Mouse (Mus musculus): Measurements from ENCODE around the gene Gabrr3. TPM values are rescaled to one million over a fixed set of nuclear protein-coding genes. Genes with fewer than 3 reads are reported as not detected.
A peak's percentile ranks its signal among the peaks of the same experiment; 100 is the strongest.

Gabrr3 gene
- not detected in 2 replicates for polyA plus RNA-seq (2015; fragmentation: Nextera tagmentation; extraction: Ambion mirVana)

DNA sequence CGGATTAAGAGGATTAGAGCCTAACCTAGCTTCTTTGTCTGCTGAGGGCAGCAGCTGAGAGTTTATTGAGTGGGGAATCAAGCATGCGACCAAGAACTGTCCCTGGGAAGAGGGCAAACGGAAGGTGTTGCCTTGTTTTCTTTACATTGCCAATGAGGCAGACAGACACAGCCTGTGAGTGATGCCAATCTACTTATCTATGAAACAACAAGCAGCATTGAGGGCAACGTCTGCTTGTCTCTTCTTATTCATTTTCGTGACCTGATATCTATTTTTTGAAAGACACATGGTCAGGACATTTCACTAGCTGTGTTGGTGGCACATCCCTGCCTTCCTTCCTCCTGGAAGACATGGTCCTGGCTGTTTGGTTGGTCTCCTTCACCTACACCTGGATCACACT is at the start of gene Gabrr3:
TSS of gene Gabrr3 (plus strand) at position 301 of the 400 bp plus-strand sequence.
- Histone ChIP-seq H3K4me3 (replicated peaks; ENCODE audit: low read length) (no peak within 1 kb of the TSS), H3K27ac (ENCODE audit: low read length) (no peak within 1 kb of the TSS), H3K27me3 (replicated peaks; ENCODE audit: control insufficient read depth, insufficient read depth, low read length) (no peaks in the 10 kb centered on the region), H3K9me3 (ENCODE audit: control insufficient read depth, low read length) (no peaks in the 10 kb centered on the region), H3K4me2 (ENCODE audit: low read length) (no peak within 1 kb of the TSS), H3K4me1 (replicated peaks; ENCODE audit: control insufficient read depth, insufficient read depth, low read length) (no peaks in the 10 kb centered on the region), H3K36me3 (ENCODE audit: control insufficient read depth, insufficient read depth) (no peaks in the 10 kb centered on the region), H3K9ac (replicated peaks; ENCODE audit: low read depth, low read length) (no peak within 1 kb of the TSS)
- 40% methylated on average over 5 of the region's 5 CpGs for WGBS
- no peak for ATAC-seq

DNA sequence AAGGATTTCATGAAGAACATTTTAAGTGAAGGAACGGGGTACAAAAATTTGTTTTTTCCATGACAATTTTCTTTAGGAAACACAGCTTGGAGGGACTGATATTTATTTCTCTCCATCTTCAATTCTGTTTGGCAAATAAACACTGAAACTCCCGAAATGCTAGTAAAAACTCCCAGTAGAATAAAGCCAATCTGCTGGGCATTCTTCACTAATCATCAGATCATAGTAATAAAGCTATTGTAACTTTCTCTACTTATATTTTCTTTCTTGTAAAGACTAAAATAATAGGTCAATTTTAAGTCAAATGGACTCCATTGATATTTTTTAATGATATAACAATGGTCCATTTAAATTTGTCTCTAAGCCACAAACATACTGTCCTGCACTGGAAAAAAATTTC is 43.2 kb upstream of the Gabrr3 start, which contains the start of gene Olfr209:
TSS of gene Olfr209 (minus strand) at position 101 of the 400 bp plus-strand sequence.
- no peaks in the 10 kb centered on the region for H3K4me1 ChIP-seq (replicated peaks; ENCODE audit: control insufficient read depth, insufficient read depth, low read length)
- WGBS, result 93% methylated on average over 2 of the region's 2 CpGs
- no peaks in the 10 kb centered on the region for H3K36me3 ChIP-seq (ENCODE audit: control insufficient read depth, insufficient read depth)
- no peak within 1 kb of the TSS for H3K4me3 ChIP-seq (replicated peaks; ENCODE audit: low read length)
- ATAC-seq, result no peak
- no peak within 1 kb of the TSS for H3K9ac ChIP-seq (replicated peaks; ENCODE audit: low read depth, low read length)
- no peak within 1 kb of the TSS for H3K27ac ChIP-seq (ENCODE audit: low read length)
- no peak within 1 kb of the TSS for H3K4me2 ChIP-seq (ENCODE audit: low read length)
- no peaks in the 10 kb centered on the region for H3K27me3 ChIP-seq (replicated peaks; ENCODE audit: control insufficient read depth, insufficient read depth, low read length)
- H3K9me3 ChIP-seq (ENCODE audit: control insufficient read depth, low read length), result no peaks in the 10 kb centered on the region

DNA sequence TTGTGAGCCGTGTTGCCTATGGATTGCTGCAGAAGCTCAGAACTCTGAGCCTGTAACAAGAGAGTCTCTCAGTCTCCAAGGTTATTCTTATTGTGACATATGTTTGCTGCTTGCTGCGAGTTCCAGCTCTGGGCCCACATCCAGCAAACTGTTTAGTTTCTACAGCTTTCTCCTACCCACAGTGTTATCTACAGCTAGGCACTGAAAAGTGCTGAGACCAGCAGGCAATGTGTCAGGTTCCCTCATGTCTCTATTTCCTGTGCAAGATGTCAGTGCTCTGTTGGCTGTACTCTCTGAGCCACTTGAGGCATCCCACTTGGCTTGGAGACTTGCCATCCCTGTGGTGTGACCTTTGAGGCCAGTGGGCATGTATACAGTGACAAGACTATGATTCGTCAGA is 13.8 kb upstream of the Gabrr3 start:
- no peaks in the 10 kb centered on the region for H3K9me3 ChIP-seq (ENCODE audit: control insufficient read depth, low read length)
- H3K27me3 ChIP-seq (replicated peaks; ENCODE audit: control insufficient read depth, insufficient read depth, low read length), result no peaks in the 10 kb centered on the region
- no peak overlapping the region for H3K27ac ChIP-seq (ENCODE audit: low read length)
- WGBS, result 69% methylated on average over 3 of the region's 3 CpGs
- ATAC-seq, result peak; percentile 74
- H3K36me3 ChIP-seq (ENCODE audit: control insufficient read depth, insufficient read depth), result no peaks in the 10 kb centered on the region
- H3K4me1 ChIP-seq (replicated peaks; ENCODE audit: control insufficient read depth, insufficient read depth, low read length), result no peaks in the 10 kb centered on the region
- H3K4me3 ChIP-seq (replicated peaks; ENCODE audit: low read length), result no peak overlapping the region
- no peak overlapping the region for H3K4me2 ChIP-seq (ENCODE audit: low read length)
- no peak overlapping the region for H3K9ac ChIP-seq (replicated peaks; ENCODE audit: low read depth, low read length)

DNA sequence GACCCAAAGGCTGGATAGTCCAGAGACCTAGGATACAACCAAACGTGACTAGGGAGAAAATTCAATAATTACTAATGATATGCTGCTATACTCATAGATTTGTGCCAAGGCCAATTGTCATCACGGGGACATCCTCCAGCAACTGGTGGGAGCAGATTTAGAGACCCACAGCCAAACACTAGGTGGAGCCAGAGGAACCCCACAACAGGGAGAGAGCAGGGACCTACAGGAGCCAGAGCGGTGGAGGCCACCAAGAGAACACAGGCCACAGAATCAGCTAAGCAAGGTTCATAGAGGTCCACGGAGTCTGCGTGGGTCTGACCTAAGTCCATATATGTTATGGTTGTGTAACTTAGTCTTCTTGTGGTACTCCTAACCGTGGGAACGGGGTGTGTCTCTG is 6.0 kb upstream of the Gabrr3 start:
- no peak overlapping the region for H3K9ac ChIP-seq (replicated peaks; ENCODE audit: low read depth, low read length)
- H3K9me3 ChIP-seq (ENCODE audit: control insufficient read depth, low read length), result no peaks in the 10 kb centered on the region
- no peak overlapping the region for H3K4me2 ChIP-seq (ENCODE audit: low read length)
- 73% methylated on average over 7 of the region's 7 CpGs for WGBS
- H3K27me3 ChIP-seq (replicated peaks; ENCODE audit: control insufficient read depth, insufficient read depth, low read length), result no peaks in the 10 kb centered on the region
- no peaks in the 10 kb centered on the region for H3K4me1 ChIP-seq (replicated peaks; ENCODE audit: control insufficient read depth, insufficient read depth, low read length)
- no peak for ATAC-seq
- H3K27ac ChIP-seq (ENCODE audit: low read length), result no peak overlapping the region
- H3K36me3 ChIP-seq (ENCODE audit: control insufficient read depth, insufficient read depth), result no peaks in the 10 kb centered on the region
- H3K4me3 ChIP-seq (replicated peaks; ENCODE audit: low read length), result no peak overlapping the region

DNA sequence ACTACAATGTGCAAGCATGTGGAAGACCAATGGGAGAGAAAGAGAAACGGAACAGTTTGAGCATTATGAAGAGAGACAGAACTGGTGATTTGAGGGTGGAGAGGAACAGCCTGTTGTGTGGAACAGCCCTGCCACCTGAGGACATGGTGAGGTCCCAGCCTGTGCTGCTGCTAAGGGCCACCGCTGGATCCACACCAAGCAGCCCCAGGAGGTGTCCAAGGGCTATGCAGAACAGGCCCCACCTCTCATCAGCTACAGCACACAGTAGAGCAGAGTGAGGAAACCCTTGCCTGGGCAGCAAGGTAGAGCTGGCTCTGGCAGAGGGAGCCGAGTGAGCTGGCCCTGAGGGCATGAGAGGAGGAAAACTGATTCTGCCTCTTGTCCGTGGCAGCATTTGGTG is 5.1 kb upstream of the Gabrr3 start:
- Histone ChIP-seq H3K9ac (replicated peaks; ENCODE audit: low read depth, low read length) (no peak overlapping the region), H3K4me1 (replicated peaks; ENCODE audit: control insufficient read depth, insufficient read depth, low read length) (no peaks in the 10 kb centered on the region), H3K27ac (ENCODE audit: low read length) (no peak overlapping the region), H3K9me3 (ENCODE audit: control insufficient read depth, low read length) (no peaks in the 10 kb centered on the region), H3K4me2 (ENCODE audit: low read length) (no peak overlapping the region), H3K27me3 (replicated peaks; ENCODE audit: control insufficient read depth, insufficient read depth, low read length) (no peaks in the 10 kb centered on the region), H3K36me3 (ENCODE audit: control insufficient read depth, insufficient read depth) (no peaks in the 10 kb centered on the region), H3K4me3 (replicated peaks; ENCODE audit: low read length) (no peak overlapping the region)
- WGBS, result 79% methylated on average over 4 of the region's 4 CpGs
- ATAC-seq, result no peak

DNA sequence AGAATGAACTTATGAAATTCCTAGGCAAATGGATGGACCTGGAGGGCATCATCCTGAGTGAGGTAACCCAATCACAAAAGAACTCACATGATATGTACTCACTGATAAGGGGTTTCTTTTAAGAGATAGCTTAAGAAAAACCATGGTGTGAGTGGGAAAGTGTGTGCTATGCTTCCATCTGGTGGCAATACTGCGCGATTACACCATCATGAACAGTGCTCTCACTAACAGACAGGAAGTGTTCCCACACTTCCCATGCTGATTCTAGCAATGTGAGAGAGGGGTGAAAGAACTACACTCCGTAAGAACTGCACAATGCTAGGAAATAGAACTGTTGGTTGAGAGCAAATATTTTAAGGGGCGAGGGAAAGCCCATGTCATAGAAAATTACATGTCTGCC is 3.4 kb upstream of the Gabrr3 start:
- H3K4me1 ChIP-seq (replicated peaks; ENCODE audit: control insufficient read depth, insufficient read depth, low read length), result no peaks in the 10 kb centered on the region
- no peak overlapping the region for H3K4me3 ChIP-seq (replicated peaks; ENCODE audit: low read length)
- no peak overlapping the region for H3K9ac ChIP-seq (replicated peaks; ENCODE audit: low read depth, low read length)
- WGBS, result 13% methylated on average over 4 of the region's 4 CpGs
- H3K36me3 ChIP-seq (ENCODE audit: control insufficient read depth, insufficient read depth), result no peaks in the 10 kb centered on the region
- no peaks in the 10 kb centered on the region for H3K27me3 ChIP-seq (replicated peaks; ENCODE audit: control insufficient read depth, insufficient read depth, low read length)
- no peak overlapping the region for H3K27ac ChIP-seq (ENCODE audit: low read length)
- H3K4me2 ChIP-seq (ENCODE audit: low read length), result no peak overlapping the region
- peak; percentile 95 for ATAC-seq
- no peaks in the 10 kb centered on the region for H3K9me3 ChIP-seq (ENCODE audit: control insufficient read depth, low read length)

DNA sequence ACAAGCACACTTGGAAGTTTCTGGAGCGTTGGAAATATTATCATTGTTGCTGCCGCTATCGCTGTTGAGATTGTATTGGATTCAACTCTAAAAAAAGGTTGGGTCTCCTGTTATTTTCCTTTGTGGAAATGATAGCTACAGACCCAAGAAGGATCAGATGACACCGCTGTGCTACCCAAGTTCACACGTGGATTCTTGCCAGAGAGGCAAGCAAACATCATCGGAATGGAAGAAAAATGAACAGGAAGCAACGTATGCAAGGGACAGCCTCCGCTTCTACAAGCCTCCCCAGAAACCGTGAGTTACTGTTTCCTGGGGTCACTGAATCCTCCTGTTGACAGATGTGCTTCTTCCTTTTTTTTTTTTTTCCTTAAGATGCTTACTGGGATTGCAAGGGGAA is 2.3 kb upstream of the Gabrr3 start:
- Histone ChIP-seq H3K9me3 (ENCODE audit: control insufficient read depth, low read length) (no peaks in the 10 kb centered on the region), H3K27me3 (replicated peaks; ENCODE audit: control insufficient read depth, insufficient read depth, low read length) (no peaks in the 10 kb centered on the region), H3K36me3 (ENCODE audit: control insufficient read depth, insufficient read depth) (no peaks in the 10 kb centered on the region), H3K4me3 (replicated peaks; ENCODE audit: low read length) (no peak overlapping the region), H3K9ac (replicated peaks; ENCODE audit: low read depth, low read length) (no peak overlapping the region), H3K4me2 (ENCODE audit: low read length) (no peak overlapping the region), H3K27ac (ENCODE audit: low read length) (no peak overlapping the region), H3K4me1 (replicated peaks; ENCODE audit: control insufficient read depth, insufficient read depth, low read length) (no peaks in the 10 kb centered on the region)
- WGBS, result 85% methylated on average over 9 of the region's 9 CpGs
- ATAC-seq, result no peak

DNA sequence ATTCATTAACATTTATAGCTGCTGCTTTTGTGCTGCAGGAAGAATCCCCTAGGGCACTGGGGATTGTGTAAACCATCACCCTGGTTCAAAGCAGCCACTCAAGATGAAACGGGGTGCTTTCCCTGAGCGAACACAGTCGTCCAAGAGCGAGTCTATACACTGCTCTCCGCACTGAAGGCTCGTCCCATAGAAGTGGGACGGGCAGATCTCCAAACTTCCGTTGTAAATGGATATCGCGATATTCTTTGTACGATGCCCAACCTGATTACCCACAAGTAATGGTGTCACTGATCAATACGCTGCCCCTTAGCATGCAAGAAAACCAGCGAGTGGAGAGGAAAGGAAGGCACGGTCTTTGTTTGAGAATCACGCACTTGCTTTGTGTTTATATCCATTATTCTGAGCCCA is 2.2 kb downstream of the Gabrr3 start:
- Histone ChIP-seq H3K4me1 (replicated peaks; ENCODE audit: control insufficient read depth, insufficient read depth, low read length) (no peaks in the 10 kb centered on the region), H3K27me3 (replicated peaks; ENCODE audit: control insufficient read depth, insufficient read depth, low read length) (no peaks in the 10 kb centered on the region), H3K36me3 (ENCODE audit: control insufficient read depth, insufficient read depth) (no peaks in the 10 kb centered on the region), H3K4me2 (ENCODE audit: low read length) (peak overlapping the region; percentile 3; the same call in 1 of the 2 replicates), H3K4me3 (replicated peaks; ENCODE audit: low read length) (no peak overlapping the region), H3K9ac (replicated peaks; ENCODE audit: low read depth, low read length) (no peak overlapping the region), H3K9me3 (ENCODE audit: control insufficient read depth, low read length) (no peaks in the 10 kb centered on the region), H3K27ac (ENCODE audit: low read length) (no peak overlapping the region)
- ATAC-seq, result peak; percentile 40; the same call in 1 of the 2 replicates
- WGBS, result 50% methylated on average over 15 of the region's 15 CpGs

DNA sequence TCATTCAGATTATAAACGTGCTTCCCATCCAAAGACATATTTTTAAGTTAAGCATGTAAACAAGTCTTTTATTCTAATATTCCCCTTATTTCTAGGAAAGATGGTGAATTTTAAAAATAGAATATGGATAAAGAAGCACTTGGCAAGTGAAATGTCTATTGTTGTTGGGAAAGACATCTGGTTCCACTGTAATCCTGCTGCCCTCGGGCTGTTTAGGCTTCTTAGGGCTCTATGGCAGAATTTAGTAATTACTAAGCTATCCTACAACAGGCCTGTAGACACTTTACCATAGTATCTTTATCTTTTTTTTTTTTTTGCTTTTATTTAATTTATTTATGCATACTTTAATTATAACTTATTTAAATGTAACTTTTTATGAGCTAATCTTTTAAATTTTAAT is 2.7 kb downstream of the Gabrr3 start:
- no peak for ATAC-seq
- no peak overlapping the region for H3K4me3 ChIP-seq (replicated peaks; ENCODE audit: low read length)
- no peak overlapping the region for H3K27ac ChIP-seq (ENCODE audit: low read length)
- H3K36me3 ChIP-seq (ENCODE audit: control insufficient read depth, insufficient read depth), result no peaks in the 10 kb centered on the region
- WGBS, result 61% methylated on average over 2 of the region's 2 CpGs
- no peaks in the 10 kb centered on the region for H3K9me3 ChIP-seq (ENCODE audit: control insufficient read depth, low read length)
- no peak overlapping the region for H3K4me2 ChIP-seq (ENCODE audit: low read length)
- no peak overlapping the region for H3K9ac ChIP-seq (replicated peaks; ENCODE audit: low read depth, low read length)
- no peaks in the 10 kb centered on the region for H3K4me1 ChIP-seq (replicated peaks; ENCODE audit: control insufficient read depth, insufficient read depth, low read length)
- no peaks in the 10 kb centered on the region for H3K27me3 ChIP-seq (replicated peaks; ENCODE audit: control insufficient read depth, insufficient read depth, low read length)

DNA sequence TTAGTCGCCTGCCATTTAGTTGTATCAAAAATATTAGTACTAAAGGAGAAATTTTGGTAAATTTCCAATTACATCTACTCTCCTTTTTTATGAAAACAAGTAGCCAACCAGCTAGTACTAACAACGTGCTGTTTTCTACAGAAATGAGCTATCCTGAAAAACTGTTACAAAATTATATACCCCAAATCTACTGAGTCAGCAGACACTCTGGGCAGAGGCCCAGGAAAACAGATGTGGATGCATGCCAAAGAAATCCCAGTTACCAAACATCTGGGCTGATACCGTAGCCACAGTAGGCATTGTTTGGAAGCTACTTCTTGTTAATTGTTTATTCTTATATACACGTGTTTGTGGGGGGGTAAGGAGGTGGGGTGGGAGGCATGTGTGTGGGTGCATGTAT is 6.3 kb downstream of the Gabrr3 start:
- Histone ChIP-seq H3K9ac (replicated peaks; ENCODE audit: low read depth, low read length) (no peak overlapping the region), H3K27me3 (replicated peaks; ENCODE audit: control insufficient read depth, insufficient read depth, low read length) (no peaks in the 10 kb centered on the region), H3K4me3 (replicated peaks; ENCODE audit: low read length) (no peak overlapping the region), H3K4me2 (ENCODE audit: low read length) (no peak overlapping the region), H3K9me3 (ENCODE audit: control insufficient read depth, low read length) (no peaks in the 10 kb centered on the region), H3K27ac (ENCODE audit: low read length) (no peak overlapping the region), H3K36me3 (ENCODE audit: control insufficient read depth, insufficient read depth) (no peaks in the 10 kb centered on the region), H3K4me1 (replicated peaks; ENCODE audit: control insufficient read depth, insufficient read depth, low read length) (no peaks in the 10 kb centered on the region)
- WGBS, result 53% methylated on average over 4 of the region's 4 CpGs
- ATAC-seq, result no peak
